Mouse (Mus musculus) CD4-positive helper T cell, adult 2 months (primary cell): Measurements from ENCODE around the gene Igf2r.

Experiments
- DNase-seq: peaks from one replicate; pipeline ENCODE4 v3.0.0-alpha.2; 2012; ENCODE audit warnings: low read depth, missing footprints, low spot score

Gene Igf2r

GRCm38 (mm10) chr17:12782861-12783847 lies 13.7 kb upstream of the Igf2r start:
- DNase-seq: peak; percentile 77

- no peak for DNase-seq
These were observed 11.6 kb upstream of the Igf2r start for GRCm38 (mm10) chr17:12781101-12781500.

- no peak for DNase-seq
These were observed 10.7 kb upstream of the Igf2r start for GRCm38 (mm10) chr17:12780125-12780524.

GRCm38 (mm10) chr17:12779442-12779841 lies 10.0 kb upstream of the Igf2r start:
- peak; percentile 77 for DNase-seq

GRCm38 (mm10) chr17:12773956-12774355 lies 4.5 kb upstream of the Igf2r start:
- DNase-seq: no peak

- no peak for DNase-seq
These were observed 1.0 kb upstream of the Igf2r start for GRCm38 (mm10) chr17:12770500-12770899.

GRCm38 (mm10) chr17:12768415-12769379 lies 767 bp downstream of the Igf2r start:
- DNase-seq: peak; percentile 18

GRCm38 (mm10) chr17:12767294-12767852 lies 2.1 kb downstream of the Igf2r start:
- DNase-seq: no peak

- no peak for DNase-seq
These were observed 6.1 kb downstream of the Igf2r start for GRCm38 (mm10) chr17:12763412-12763811.

- no peak for DNase-seq
These were observed 8.9 kb downstream of the Igf2r start for GRCm38 (mm10) chr17:12760355-12761146.

- DNase-seq: no peak
These were observed 9.8 kb downstream of the Igf2r start for GRCm38 (mm10) chr17:12759646-12760074.

- peak; percentile 54 for DNase-seq
These were observed 10.6 kb downstream of the Igf2r start for GRCm38 (mm10) chr17:12758701-12759455.

GRCm38 (mm10) chr17:12757990-12758389 lies 11.5 kb downstream of the Igf2r start:
- DNase-seq: no peak

- no peak for DNase-seq
These were observed 12.3 kb downstream of the Igf2r start for GRCm38 (mm10) chr17:12757161-12757560.

- no peak for DNase-seq
These were observed 13.5 kb downstream of the Igf2r start for GRCm38 (mm10) chr17:12755951-12756350.

GRCm38 (mm10) chr17:12755146-12755545 lies 14.3 kb downstream of the Igf2r start:
- DNase-seq: no peak

GRCm38 (mm10) chr17:12754243-12755007 lies 15.0 kb downstream of the Igf2r start:
- DNase-seq: no peak

GRCm38 (mm10) chr17:12753050-12753449 lies 16.4 kb downstream of the Igf2r start:
- DNase-seq: no peak

GRCm38 (mm10) chr17:12751641-12752040 lies 17.8 kb downstream of the Igf2r start:
- DNase-seq: no peak
